Mouse (Mus musculus): ENCODE results near the gene Brsk1.

DNA sequence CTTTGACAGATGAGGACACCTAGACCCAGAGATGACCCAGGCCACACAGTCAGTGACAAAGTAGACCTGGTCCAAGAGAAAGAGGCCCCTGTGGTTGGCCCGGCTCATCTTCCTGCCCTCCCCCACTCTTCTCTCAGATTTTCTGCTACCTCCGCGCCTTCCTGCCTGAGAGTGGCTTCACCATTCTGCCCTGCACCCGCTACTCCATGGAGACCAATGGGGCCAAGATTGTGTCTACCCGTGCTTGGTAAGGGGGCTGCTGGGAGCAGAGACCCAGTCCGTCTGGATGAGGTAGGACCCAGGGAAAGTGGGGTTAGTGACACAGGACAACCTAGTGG lies 52.0 kb downstream of the Brsk1 start:
- no peak for TF ChIP-seq CTCF (IDR thresholded peaks at IDR 0.05; ENCODE audit: insufficient read depth, low read length)
- TF ChIP-seq POLR2A (IDR thresholded peaks at IDR 0.05; ENCODE audit: borderline replicate concordance, extremely low read depth, low read depth, low read length), result no peak

All from lung, adult 2 months (tissue).